Mouse (Mus musculus) midbrain, embryonic 16.5 days (tissue): Measurements from ENCODE around the gene Prss57. TPM values are rescaled to one million over a fixed set of nuclear protein-coding genes. Genes with fewer than 3 reads are reported as not detected.

Experiments
- ATAC-seq: fragments of 200-750 bp; cut with Nextera tagmentation; 2 replicates; pipeline ENCODE4 v1.8.0; 2017; ENCODE audit warnings: moderate TSS enrichment
- H3K27ac ChIP-seq: fragments of 300-500 bp; sonication (generic); 2 replicates; pipeline ENCODE4 v1.5.1; 2014; ENCODE audit warnings: mild to moderate bottlenecking, low read length, mixed read lengths
- H3K27me3 ChIP-seq: fragments of 300-500 bp; sonication (generic); 2 replicates; pipeline ENCODE4 v1.6.1; 2014; ENCODE audit warnings: low read depth, low read length, mixed read lengths; ENCODE audit not compliant: control insufficient read depth, insufficient read depth
- H3K36me3 ChIP-seq: fragments of 300-500 bp; sonication (generic); 2 replicates; pipeline ENCODE4 v1.6.1; 2014; ENCODE audit warnings: mild to moderate bottlenecking, low read length, moderate library complexity, mixed read lengths; ENCODE audit not compliant: control insufficient read depth, insufficient read depth
- H3K4me1 ChIP-seq: fragments of 300-500 bp; sonication (generic); 2 replicates; pipeline ENCODE4 v1.6.1; 2014; ENCODE audit warnings: mild to moderate bottlenecking, low read length, mixed read lengths; ENCODE audit not compliant: control insufficient read depth, insufficient read depth
- H3K4me2 ChIP-seq: fragments of 300-500 bp; sonication (generic); 2 replicates; pipeline ENCODE4 v1.6.1; 2014; ENCODE audit warnings: mild to moderate bottlenecking, low read length, mixed read lengths
- H3K4me3 ChIP-seq: fragments of 300-500 bp; sonication (generic); 2 replicates; pipeline ENCODE4 v1.5.1; 2014; ENCODE audit warnings: low read depth, mild to moderate bottlenecking, low read length, moderate library complexity, mixed read lengths
- H3K9ac ChIP-seq: fragments of 300-500 bp; sonication (generic); 2 replicates; pipeline ENCODE4 v1.6.1; 2014; ENCODE audit warnings: low read depth, low read length, mixed read lengths
- H3K9me3 ChIP-seq: fragments of 300-500 bp; sonication (generic); replicated peaks from 2 replicates; pipeline ENCODE4 v1.6.1; 2014; ENCODE audit warnings: mild to moderate bottlenecking, low read length, mixed read lengths; ENCODE audit not compliant: control insufficient read depth, poor library complexity, severe bottlenecking
- WGBS: fragments of 180-500 bp; shearing (Covaris S2); extraction: QIAGEN DNeasy Blood & Tissue Kit; methylation state at CpG from one replicate; pipeline ENCODE4 v1.1.7; 2014; 5-methylcytosine and 5-hydroxymethylcytosine counted together
- polyA plus RNA-seq: library from polyadenylated mRNA; unstranded; fragments of >200 nt; fragmentation: Nextera tagmentation; extraction: Ambion mirVana; gene quantifications from 2 replicates; pipeline ENCODE4 v1.2.1, GENCODE M21; 2015

Gene Prss57
- polyA plus RNA-seq, 1 experiment from 2014 or later = 0.19 TPM

GRCm38 (mm10) chr10:79802331-79802971 lies 11.7 kb upstream of the Prss57 start:
- WGBS = 31% methylated on average over 11 of the region's 11 CpGs
- Histone ChIP-seq H3K9me3 (no peaks in the 10 kb centered on the region), H3K4me2 (peak overlapping the region; percentile 21; the same call in 1 of the 2 replicates), H3K4me3 (no peak overlapping the region), H3K27ac (peak overlapping the region; percentile 84), H3K27me3 (no peaks in the 10 kb centered on the region), H3K9ac (peak overlapping the region; percentile 32), H3K4me1 (peaks cover 43% of the 10 kb centered on the region), H3K36me3 (no peaks in the 10 kb centered on the region)
- no peak for ATAC-seq

DNA sequence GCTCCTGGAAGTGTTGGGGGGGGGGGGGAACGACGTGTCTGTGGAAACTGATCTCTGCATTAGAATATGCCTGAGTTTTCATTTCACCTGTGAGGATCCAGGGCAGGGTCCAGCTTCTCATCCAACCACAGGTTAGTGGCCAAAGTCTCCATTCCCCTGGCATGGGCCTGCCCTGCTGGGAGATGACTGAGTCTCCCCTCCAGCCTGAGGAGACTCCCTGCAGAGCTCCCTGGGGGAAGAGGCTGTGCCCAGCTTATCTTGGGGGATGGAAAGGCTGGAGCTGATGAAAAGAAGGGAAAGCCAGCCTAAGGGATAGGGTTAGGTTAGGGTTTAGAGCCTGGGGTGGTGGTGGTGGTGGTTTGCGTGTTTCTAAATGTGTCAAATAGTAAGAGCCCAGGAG lies 11.1 kb upstream of the Prss57 start:
- WGBS = 21% methylated on average over 2 of the region's 3 CpGs
- Histone ChIP-seq H3K27me3 (no peaks in the 10 kb centered on the region), H3K27ac (peak overlapping the region; percentile 84), H3K4me1 (peaks cover 48% of the 10 kb centered on the region), H3K9ac (peak overlapping the region; percentile 32; the same call in 1 of the 2 replicates), H3K4me3 (no peak overlapping the region), H3K4me2 (peak overlapping the region; percentile 21; the same call in 1 of the 2 replicates), H3K9me3 (no peaks in the 10 kb centered on the region), H3K36me3 (no peaks in the 10 kb centered on the region)
- no peak for ATAC-seq

GRCm38 (mm10) chr10:79800508-79800907 lies 9.7 kb upstream of the Prss57 start:
- Histone ChIP-seq H3K4me2 (no peak overlapping the region), H3K36me3 (no peaks in the 10 kb centered on the region), H3K27ac (no peak overlapping the region), H3K4me1 (peaks cover 51% of the 10 kb centered on the region), H3K9me3 (no peaks in the 10 kb centered on the region), H3K4me3 (no peak overlapping the region), H3K27me3 (no peaks in the 10 kb centered on the region), H3K9ac (no peak overlapping the region)
- no peak for ATAC-seq
- 83% methylated on average over 11 of the region's 11 CpGs for WGBS

DNA sequence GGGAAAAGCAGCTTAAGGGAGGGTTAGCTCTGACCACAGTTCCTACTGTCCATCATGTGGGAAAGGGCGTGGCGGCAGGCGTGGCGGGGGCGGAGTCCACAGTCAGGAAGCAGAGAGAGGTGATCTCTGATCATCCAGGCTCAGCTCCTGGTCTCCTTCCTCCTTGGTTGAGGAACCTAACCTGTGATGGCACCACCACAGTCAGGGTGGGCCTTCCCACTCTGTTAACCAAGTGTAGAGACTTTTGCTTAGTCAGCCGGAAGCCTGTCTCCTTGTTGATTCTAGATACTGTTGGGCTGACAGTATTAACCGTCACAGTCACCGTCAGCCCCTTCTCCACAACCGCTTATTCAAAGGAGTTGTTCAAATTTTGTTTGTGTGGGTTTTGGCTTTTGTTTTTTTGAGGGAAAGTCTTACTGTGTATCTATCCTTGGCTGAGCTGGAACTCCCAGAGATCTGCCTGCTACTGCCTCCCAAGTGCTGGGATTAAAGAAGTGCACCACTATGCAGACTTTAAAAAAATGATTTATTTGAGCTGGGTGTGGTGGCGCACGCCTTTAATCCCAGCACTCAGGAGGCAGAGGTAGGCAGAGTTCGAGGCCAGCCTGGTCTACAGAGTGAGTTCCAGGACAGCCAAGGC lies 7.6 kb upstream of the Prss57 start:
- WGBS = 94% methylated on average over 12 of the region's 12 CpGs
- no peaks in the 10 kb centered on the region for H3K36me3 ChIP-seq
- H3K9me3 ChIP-seq = no peaks in the 10 kb centered on the region
- H3K4me3 ChIP-seq = no peak overlapping the region
- ATAC-seq = no peak
- no peak overlapping the region for H3K4me2 ChIP-seq
- no peak overlapping the region for H3K27ac ChIP-seq
- peaks cover 41% of the 10 kb centered on the region for H3K4me1 ChIP-seq
- H3K9ac ChIP-seq = no peak overlapping the region
- no peaks in the 10 kb centered on the region for H3K27me3 ChIP-seq

- H3K27ac ChIP-seq = no peak overlapping the region
- ATAC-seq = no peak
These were observed 6.6 kb upstream of the Prss57 start for GRCm38 (mm10) chr10:79797326-79797725.

DNA sequence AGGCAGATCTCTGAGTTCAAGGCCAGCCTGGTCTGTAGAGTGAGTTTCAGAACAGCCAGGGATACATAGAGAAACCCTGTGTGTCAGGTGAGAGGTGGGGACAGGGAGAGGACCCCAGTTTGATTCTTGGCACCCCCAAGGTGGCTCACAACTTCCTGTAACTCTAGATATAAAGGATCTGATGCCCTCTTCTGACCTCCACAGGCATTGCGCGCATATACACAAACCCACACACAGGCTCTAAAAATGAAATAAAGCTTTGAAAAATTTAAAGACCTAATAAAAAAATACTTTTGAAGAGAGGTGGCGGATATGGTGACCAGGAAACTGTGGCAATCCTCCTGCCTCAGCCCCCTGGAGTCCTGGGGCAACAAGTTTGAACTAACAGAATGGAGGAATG lies 5.1 kb upstream of the Prss57 start:
- Histone ChIP-seq H3K27me3 (no peaks in the 10 kb centered on the region), H3K9ac (no peak overlapping the region), H3K36me3 (no peaks in the 10 kb centered on the region), H3K4me3 (no peak overlapping the region), H3K9me3 (no peaks in the 10 kb centered on the region), H3K4me2 (no peak overlapping the region), H3K27ac (no peak overlapping the region), H3K4me1 (peaks cover 20% of the 10 kb centered on the region)
- ATAC-seq = no peak
- WGBS = 96% methylated on average over 3 of the region's 3 CpGs

More at GRCm38 (mm10) chr10:79797326-79797725, 6.6 kb upstream of the Prss57 start:
- no peaks in the 10 kb centered on the region for H3K9me3 ChIP-seq
- no peaks in the 10 kb centered on the region for H3K27me3 ChIP-seq
- 45% methylated on average over 15 of the region's 15 CpGs for whole genome bisulfite sequencing
- H3K4me3 ChIP-seq = no peak overlapping the region
- H3K4me2 ChIP-seq = peak overlapping the region; percentile 33
- peaks cover 30% of the 10 kb centered on the region for H3K4me1 ChIP-seq
- no peaks in the 10 kb centered on the region for H3K36me3 ChIP-seq
- H3K9ac ChIP-seq = peak overlapping the region; percentile 33; the same call in 1 of the 2 replicates

GRCm38 (mm10) chr10:79794491-79794931 lies 3.8 kb upstream of the Prss57 start:
- Histone ChIP-seq H3K36me3 (no peaks in the 10 kb centered on the region), H3K27me3 (no peaks in the 10 kb centered on the region; the same call in 1 of the 2 replicates), H3K4me3 (peak overlapping the region; percentile 80), H3K4me2 (peak overlapping the region; percentile 97), H3K9me3 (no peaks in the 10 kb centered on the region), H3K4me1 (peaks cover 20% of the 10 kb centered on the region), H3K9ac (peak overlapping the region; percentile 98), H3K27ac (peak overlapping the region; percentile 91)
- 2% methylated on average over 10 of the region's 10 CpGs for WGBS
- ATAC-seq = peak; percentile 15

GRCm38 (mm10) chr10:79793738-79794490 lies 3.2 kb upstream of the Prss57 start:
- H3K27ac ChIP-seq = peak overlapping the region; percentile 91
- H3K9me3 ChIP-seq = no peaks in the 10 kb centered on the region
- ATAC-seq = peak; percentile 11; the same call in 1 of the 2 replicates
- peak overlapping the region; percentile 80 for H3K4me3 ChIP-seq
- H3K9ac ChIP-seq = peak overlapping the region; percentile 98
- peaks cover 20% of the 10 kb centered on the region for H3K4me1 ChIP-seq
- H3K27me3 ChIP-seq = no peaks in the 10 kb centered on the region; the same call in 1 of the 2 replicates
- peak overlapping the region; percentile 97 for H3K4me2 ChIP-seq
- no peaks in the 10 kb centered on the region for H3K36me3 ChIP-seq
- 1% methylated on average over 32 of the region's 38 CpGs for WGBS
